In the genomic region with DNA sequence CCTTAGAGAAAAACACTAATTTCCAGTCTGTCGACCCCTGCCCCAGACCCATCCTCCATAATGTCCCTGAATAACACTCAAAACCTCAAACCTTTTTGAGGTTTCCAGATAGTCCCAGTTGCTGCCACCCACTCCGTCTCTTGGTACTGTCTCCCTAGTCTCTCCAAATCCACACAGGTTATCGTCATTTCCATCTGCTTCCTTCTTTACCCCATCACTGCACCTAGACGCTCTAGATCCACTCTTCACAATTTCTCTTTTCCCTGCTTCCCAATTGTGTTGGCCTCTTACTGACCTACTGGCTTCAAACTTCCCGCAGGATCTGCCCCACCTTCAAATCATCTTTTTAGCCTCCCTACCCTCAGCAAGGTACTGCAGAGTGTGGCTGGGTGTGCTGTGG, we compare ENCODE assay signal across 9 mouse cellular contexts. TPM values are rescaled to one million over a fixed set of nuclear protein-coding genes. Genes with fewer than 3 reads are reported as not detected.
DNase-seq lines count a peak whose midpoint lies in the region; ATAC-seq and TF ChIP-seq lines count a peak whose summit lies in the region.
"Had no signal": no experiment of that assay in that cellular context is flagged by ENCODE, and none has a peak within 500 bp of the region (broad histone marks: within the 10 kb centered on the region; RNA-seq: fewer than 3 reads in every experiment).

No protein-coding gene starts in this region.

- H3K4me3 ChIP-seq in heart, embryonic 13.5 days, result peak overlapping the region; percentile 67
- H3K4me3 ChIP-seq in MEL (ENCODE audit: control insufficient read depth in 1 of 2, insufficient read depth in 1 of 2, low read depth in 2 of 2, low read length in 2 of 2), result peak overlapping the region; percentile 2 to 93; a peak in 3 of 4 replicates
- H3K4me3 ChIP-seq in hindbrain, embryonic 12.5 days, result peak overlapping the region; percentile 42

- no peaks in the 10 kb centered on the region for H3K9me3 ChIP-seq in heart, embryonic 13.5 days
- no peaks in the 10 kb centered on the region for H3K9me3 ChIP-seq in MEL (replicated peaks; ENCODE audit: insufficient read depth, low read length)
- no peaks in the 10 kb centered on the region for H3K9me3 ChIP-seq in hindbrain, embryonic 12.5 days (replicated peaks)

- H3K9ac ChIP-seq in heart, embryonic 13.5 days, result peak overlapping the region; percentile 88
- H3K9ac ChIP-seq in MEL (ENCODE audit: control insufficient read depth, low read depth, low read length, poor library complexity, severe bottlenecking), result no peak overlapping the region
- H3K9ac ChIP-seq in hindbrain, embryonic 12.5 days, result peak overlapping the region; percentile 64

- DNase-seq in heart, adult 9 months (ENCODE audit: low spot score in 2 of 2), result no peak
- DNase-seq in MEL (ENCODE audit: low read depth, low spot score), result peak; percentile 60
- no peak for DNase-seq in cerebellum, adult 8-10 months
- DNase-seq in cerebellum, postnatal 14 days, result no peak
- no peak for DNase-seq in right cerebral cortex, postnatal 36 days (ENCODE audit: low spot score in 2 of 2)

- no peaks in the 10 kb centered on the region for H3K27me3 ChIP-seq in heart, embryonic 13.5 days (replicated peaks)
- no peaks in the 10 kb centered on the region for H3K27me3 ChIP-seq in MEL (ENCODE audit: control insufficient read depth in 1 of 2, insufficient read depth in 2 of 2, low read length in 2 of 2)
- H3K27me3 ChIP-seq in hindbrain, embryonic 12.5 days, result no peaks in the 10 kb centered on the region

- no peak for TF ChIP-seq RAD21 in MEL (IDR thresholded peaks at IDR 0.05; ENCODE audit: low read depth, low read length)

- H3K4me2 ChIP-seq in heart, embryonic 13.5 days, result peak overlapping the region; percentile 82
- H3K4me2 ChIP-seq in hindbrain, embryonic 12.5 days (replicated peaks), result peak overlapping the region; percentile 77

- peaks cover 26% of the 10 kb centered on the region for H3K36me3 ChIP-seq in heart, embryonic 13.5 days
- peaks cover 0 to 18% of the 10 kb centered on the region in 2 experiments; a peak in 2 of 4 replicates for H3K36me3 ChIP-seq in MEL (ENCODE audit: control insufficient read depth in 1 of 2, insufficient read depth in 2 of 2, low read length in 2 of 2)
- H3K36me3 ChIP-seq in hindbrain, embryonic 12.5 days, result peaks cover 11% of the 10 kb centered on the region

- ATAC-seq in heart, embryonic 13.5 days (ENCODE audit: extremely low read depth, insufficient number of reproducible peaks, low FRiP score, low TSS enrichment), result no peak
- no peak for ATAC-seq in hindbrain, embryonic 12.5 days (ENCODE audit: low FRiP score)
- ATAC-seq in megakaryocyte progenitor cell, adult 5-6 weeks (replicated peaks; ENCODE audit: poor library complexity), result peak; percentile 28; the same call in 1 of the 2 replicates
- ATAC-seq: CD4-positive, CD25-positive, alpha-beta regulatory T cell, adult 4 months had no signal

- TF ChIP-seq EP300 in MEL (IDR thresholded peaks at IDR 0.05; ENCODE audit: low read depth in 1 of 2, low read length in 2 of 2), result peak; percentile 37 to 44

- peak overlapping the region; percentile 92 for H3K27ac ChIP-seq in heart, embryonic 13.5 days (replicated peaks)
- H3K27ac ChIP-seq in MEL (ENCODE audit: control insufficient read depth, low read depth, low read length), result no peak overlapping the region
- no peak overlapping the region for H3K27ac ChIP-seq in hindbrain, embryonic 12.5 days

- TF ChIP-seq POLR2A in MEL (IDR thresholded peaks at IDR 0.05; ENCODE audit: control insufficient read depth in 1 of 2, insufficient read depth in 1 of 2, low read depth in 1 of 2, low read length in 2 of 2, poor library complexity in 1 of 2), result no peak

- no peak for TF ChIP-seq CTCF in MEL (IDR thresholded peaks at IDR 0.05 in 2 of 3, conservative IDR thresholded peaks at IDR 0.05 in 1 of 3; ENCODE audit: control insufficient read depth in 1 of 3, insufficient read depth in 1 of 3, low read depth in 2 of 3, low read length in 3 of 3, poor library complexity in 1 of 3, severe bottlenecking in 1 of 3)

- H3K79me2 ChIP-seq in MEL (ENCODE audit: control insufficient read depth, insufficient read depth, low read length, poor library complexity), result no peaks in the 10 kb centered on the region

- 12% methylated on average over 5 of the region's 5 CpGs for WGBS in heart, embryonic 13.5 days
- WGBS in hindbrain, embryonic 12.5 days, result 27% methylated on average over 5 of the region's 5 CpGs

- peaks cover 32% of the 10 kb centered on the region for H3K4me1 ChIP-seq in heart, embryonic 13.5 days
- H3K4me1 ChIP-seq in MEL (ENCODE audit: control insufficient read depth in 1 of 2, insufficient read depth in 2 of 2, low read length in 2 of 2), result peaks cover 21 to 22% of the 10 kb centered on the region in 2 experiments
- H3K4me1 ChIP-seq in hindbrain, embryonic 12.5 days, result peaks cover 18% of the 10 kb centered on the region; the same call in 1 of the 2 replicates

TF ChIP-seq in MEL, 35 proteins besides CTCF, POLR2A, EP300 and RAD21:
- TF ChIP-seq USF2 (IDR thresholded peaks at IDR 0.05; ENCODE audit: borderline replicate concordance in 1 of 2, insufficient read depth in 1 of 2, low read depth in 1 of 2, low read length in 2 of 2) (no peak), ETS1 (IDR thresholded peaks at IDR 0.05; ENCODE audit: low read depth, low read length) (peak; percentile 27; the same call in 1 of the 2 replicates), ZC3H11A (IDR thresholded peaks at IDR 0.05; ENCODE audit: low read depth, low read length) (no peak), ZKSCAN1 (IDR thresholded peaks at IDR 0.05; ENCODE audit: low read depth, low read length) (no peak), NRF1 (IDR thresholded peaks at IDR 0.05; ENCODE audit: insufficient read depth, low read depth, low read length, poor library complexity, severe bottlenecking) (no peak), TCF12 (IDR thresholded peaks at IDR 0.05; ENCODE audit: low read depth, low read length) (peak; percentile 38; the same call in 1 of the 2 replicates), ZMIZ1 (IDR thresholded peaks at IDR 0.05; ENCODE audit: low read depth, low read length) (no peak), SIN3A (IDR thresholded peaks at IDR 0.05; ENCODE audit: low read length) (no peak; the same call in 1 of the 2 replicates), USF1 (IDR thresholded peaks at IDR 0.05; ENCODE audit: low read depth, low read length) (no peak), MAFK (IDR thresholded peaks at IDR 0.05; ENCODE audit: borderline replicate concordance, low read depth, low read length) (no peak), MXI1 (IDR thresholded peaks at IDR 0.05; ENCODE audit: low read depth, low read length) (no peak; the same call in 1 of the 2 replicates), TAL1 (IDR thresholded peaks at IDR 0.05; ENCODE audit: low read length) (peak; percentile 59), RCOR1 (IDR thresholded peaks at IDR 0.05; ENCODE audit: low read depth, low read length) (peak; percentile 57), GATA1 (IDR thresholded peaks at IDR 0.05; ENCODE audit: low read depth, low read length) (peak; percentile 30; the same call in 1 of the 2 replicates)

RNA-seq across cellular contexts. Expression of a gene that starts 7.6 kb away (rescaled TPM):
- polyA plus RNA-seq in heart, embryonic 13.5 days (2015; fragmentation: Nextera tagmentation; extraction: Ambion mirVana), result 30.8 and 31.0 TPM in 2 replicates
- 4.3 and 5.1 TPM in 2 replicates for total RNA-seq in MEL (2012; rRNA removed)
- 1 to 10 TPM in 1 of 2 experiments, not detected in 1; 7.7 TPM for polyA plus RNA-seq in MEL (2012; ENCODE audit: insufficient read depth in 1 of 2, insufficient read length in 2 of 2, low read depth in 1 of 2, low replicate concordance in 2 of 2, missing spikeins in 1 of 2)
- polyA plus RNA-seq in hindbrain, embryonic 12.5 days (2016; fragmentation: Nextera tagmentation; extraction: Ambion mirVana), result 26.9 and 27.4 TPM in 2 replicates
- total RNA-seq in megakaryocyte progenitor cell, adult 5-6 weeks (2015), result 0.61 and 1.4 TPM in 2 replicates
- 1.2 and 1.6 TPM in 2 replicates for total RNA-seq in megakaryocyte progenitor cell, adult 5-6 weeks (2017)

RNA-seq across cellular contexts. Expression of a gene that starts 7.7 kb away (rescaled TPM):
- 878 and 976 TPM in 2 replicates for polyA plus RNA-seq in heart, embryonic 13.5 days (2015; fragmentation: Nextera tagmentation; extraction: Ambion mirVana)
- 5,481 and 6,504 TPM in 2 replicates for total RNA-seq in MEL (2012; rRNA removed)
- polyA plus RNA-seq in MEL (2012; ENCODE audit: insufficient read depth in 1 of 2, insufficient read length in 2 of 2, low read depth in 1 of 2, low replicate concordance in 2 of 2, missing spikeins in 1 of 2), result 1,000 to 10,000 TPM in 1 of 2 experiments, not detected in 1; 2,476 TPM
- polyA plus RNA-seq in hindbrain, embryonic 12.5 days (2016; fragmentation: Nextera tagmentation; extraction: Ambion mirVana), result 728 and 1,010 TPM in 2 replicates
- total RNA-seq in megakaryocyte progenitor cell, adult 5-6 weeks (2015), result 3,216 and 3,430 TPM in 2 replicates
- 4,924 and 5,654 TPM in 2 replicates for total RNA-seq in megakaryocyte progenitor cell, adult 5-6 weeks (2017)

RNA-seq across cellular contexts. Expression of a gene that starts 10.3 kb away (rescaled TPM):
- polyA plus RNA-seq in heart, embryonic 13.5 days (2015; fragmentation: Nextera tagmentation; extraction: Ambion mirVana), result 72.2 and 78.9 TPM in 2 replicates
- 76.0 and 107 TPM in 2 replicates for total RNA-seq in MEL (2012; rRNA removed)
- polyA plus RNA-seq in MEL (2012; ENCODE audit: insufficient read depth in 1 of 2, insufficient read length in 2 of 2, low read depth in 1 of 2, low replicate concordance in 2 of 2, missing spikeins in 1 of 2), result 100 to 1,000 TPM in 1 of 2 experiments, not detected in 1; 103 TPM
- 81.7 and 94.8 TPM in 2 replicates for polyA plus RNA-seq in hindbrain, embryonic 12.5 days (2016; fragmentation: Nextera tagmentation; extraction: Ambion mirVana)
- total RNA-seq in megakaryocyte progenitor cell, adult 5-6 weeks (2015), result 91.6 and 102 TPM in 2 replicates
- 43.1 and 48.6 TPM in 2 replicates for total RNA-seq in megakaryocyte progenitor cell, adult 5-6 weeks (2017)

RNA-seq across cellular contexts. Expression of a gene that starts 22.2 kb away (rescaled TPM):
- polyA plus RNA-seq in heart, embryonic 13.5 days (2015; fragmentation: Nextera tagmentation; extraction: Ambion mirVana), result 2.4 and 3.0 TPM in 2 replicates
- total RNA-seq in MEL (2012; rRNA removed), result 0.08 TPM in 1 of 2 replicates, not detected in the other
- polyA plus RNA-seq in MEL (2012; ENCODE audit: insufficient read depth in 1 of 2, insufficient read length in 2 of 2, low read depth in 1 of 2, low replicate concordance in 2 of 2, missing spikeins in 1 of 2), result under 1 TPM in 1 of 2 experiments, not detected in 1; 0.07 TPM
- 4.8 and 5.3 TPM in 2 replicates for polyA plus RNA-seq in hindbrain, embryonic 12.5 days (2016; fragmentation: Nextera tagmentation; extraction: Ambion mirVana)
- total RNA-seq in megakaryocyte progenitor cell, adult 5-6 weeks (2015), result 0.39 TPM in 1 of 2 replicates, not detected in the other
- total RNA-seq in megakaryocyte progenitor cell, adult 5-6 weeks (2017), result not detected in 2 replicates

RNA-seq across cellular contexts. Expression of a gene that starts 26.8 kb away (rescaled TPM):
- polyA plus RNA-seq in heart, embryonic 13.5 days (2015; fragmentation: Nextera tagmentation; extraction: Ambion mirVana), result 79.0 and 88.2 TPM in 2 replicates
- 47.2 and 58.5 TPM in 2 replicates for total RNA-seq in MEL (2012; rRNA removed)
- 10 to 100 TPM; 61.7 to 80.5 TPM for polyA plus RNA-seq in MEL (2012; ENCODE audit: insufficient read depth in 1 of 2, insufficient read length in 2 of 2, low read depth in 1 of 2, low replicate concordance in 2 of 2, missing spikeins in 1 of 2)
- 46.8 and 46.9 TPM in 2 replicates for polyA plus RNA-seq in hindbrain, embryonic 12.5 days (2016; fragmentation: Nextera tagmentation; extraction: Ambion mirVana)
- 15.6 and 19.5 TPM in 2 replicates for total RNA-seq in megakaryocyte progenitor cell, adult 5-6 weeks (2015)
- 31.4 and 41.2 TPM in 2 replicates for total RNA-seq in megakaryocyte progenitor cell, adult 5-6 weeks (2017)
